Mouse (Mus musculus) fat pad, adult 2 months (tissue): ENCODE results near the gene Glrp1.

Experiments used
- DNase-seq: peaks from one replicate; pipeline ENCODE4 v3.0.0-alpha.2; 2011; ENCODE audit warnings: low read depth, low spot score; ENCODE audit errors: extremely low read depth

Glrp1 gene

DNA sequence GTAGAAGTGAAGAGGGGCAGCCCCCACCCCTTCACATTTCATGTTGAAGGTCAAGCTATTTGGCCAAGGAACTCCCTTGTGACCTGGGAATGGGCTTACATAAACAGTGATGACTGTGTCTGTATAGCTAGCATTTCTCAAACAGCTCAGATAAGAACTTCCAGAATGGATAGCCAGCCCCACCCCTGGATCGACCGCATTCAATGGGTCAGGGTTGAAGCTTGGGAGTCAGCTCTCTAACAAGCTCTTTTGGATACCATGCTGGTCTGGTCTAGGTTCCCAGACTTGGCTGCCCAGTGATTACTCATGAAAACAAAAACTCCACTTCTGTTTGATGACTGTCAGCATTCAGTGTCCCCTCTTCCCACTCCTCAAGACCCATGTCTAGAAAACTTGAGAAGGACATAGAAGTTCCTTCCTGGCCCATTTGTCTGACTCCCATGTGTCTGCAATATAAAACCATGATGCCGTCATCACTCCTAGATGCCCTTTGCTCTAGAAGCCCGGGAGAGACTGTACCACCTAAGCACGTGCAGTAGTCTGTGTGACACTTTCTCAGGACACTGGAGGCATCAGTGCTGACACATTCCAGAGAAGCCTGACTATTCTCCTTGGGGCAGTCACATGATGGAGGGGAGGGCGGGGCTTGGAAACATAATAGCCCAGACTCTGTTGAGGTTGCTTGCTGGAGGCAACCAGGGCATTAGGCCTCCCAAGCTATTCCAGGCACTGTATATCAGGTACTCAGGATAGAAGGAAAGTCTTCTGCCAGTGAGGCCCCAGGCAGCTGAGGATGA lies 45.6 kb downstream of the Glrp1 start:
- no peak for DNase-seq

DNA sequence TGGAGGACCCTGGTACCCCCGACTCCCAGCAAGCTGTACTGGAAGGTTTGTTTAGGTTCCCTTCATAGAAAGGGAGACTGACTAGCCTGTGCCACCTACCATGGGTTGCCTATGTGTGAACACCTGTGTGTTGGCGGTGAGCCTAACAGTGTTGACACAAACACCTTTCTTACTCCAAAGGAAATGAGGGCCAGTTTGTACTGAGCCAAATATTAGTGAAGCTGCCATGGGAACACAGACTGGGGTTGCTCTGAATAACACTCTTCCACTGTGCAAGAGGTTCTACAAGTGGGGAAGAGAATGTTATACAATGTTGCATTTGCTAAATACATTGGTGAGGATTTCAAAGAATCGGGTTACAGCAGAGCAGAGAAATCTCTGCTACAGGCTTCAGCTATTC lies 46.6 kb downstream of the Glrp1 start:
- no peak for DNase-seq

DNA sequence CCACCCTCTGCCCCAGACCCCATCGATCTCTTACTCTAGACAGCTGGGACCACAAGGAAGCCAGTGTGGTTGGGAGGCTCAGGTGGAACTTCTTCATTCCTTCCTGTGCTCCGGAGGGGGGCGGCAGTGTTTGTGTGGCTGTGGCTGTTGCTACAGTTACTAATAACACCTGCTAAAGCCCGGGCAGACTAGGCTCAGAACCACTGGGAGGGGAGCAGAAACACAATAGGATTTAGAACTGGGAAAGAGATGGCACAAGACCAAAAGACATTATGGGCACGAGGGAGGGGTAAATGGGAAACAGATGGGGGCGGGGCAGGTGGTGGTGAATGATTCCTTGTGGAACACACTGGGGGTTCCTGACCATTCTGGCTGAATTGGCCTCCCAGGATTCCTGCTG lies 47.4 kb downstream of the Glrp1 start:
- DNase-seq: no peak

DNA sequence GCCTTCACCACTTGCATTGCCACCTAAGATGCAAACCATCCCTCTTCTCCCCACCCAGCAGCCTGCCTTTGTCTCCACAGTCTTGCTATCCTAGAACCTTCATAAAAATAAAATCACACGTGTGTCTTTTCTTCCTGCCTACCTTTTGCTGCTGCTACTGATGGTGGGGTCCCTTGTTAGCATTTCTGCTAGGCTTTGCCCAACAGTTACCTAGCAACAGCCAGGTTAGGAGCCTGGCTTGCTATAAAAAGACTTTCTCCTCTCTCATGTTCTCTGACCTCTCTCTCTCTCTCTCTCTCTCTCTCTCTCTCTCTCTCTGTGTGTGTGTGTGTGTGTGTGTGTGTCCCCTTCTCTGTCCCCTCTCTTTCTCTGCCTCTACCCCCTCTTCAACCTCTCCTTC lies 48.8 kb downstream of the Glrp1 start:
- no peak for DNase-seq

DNA sequence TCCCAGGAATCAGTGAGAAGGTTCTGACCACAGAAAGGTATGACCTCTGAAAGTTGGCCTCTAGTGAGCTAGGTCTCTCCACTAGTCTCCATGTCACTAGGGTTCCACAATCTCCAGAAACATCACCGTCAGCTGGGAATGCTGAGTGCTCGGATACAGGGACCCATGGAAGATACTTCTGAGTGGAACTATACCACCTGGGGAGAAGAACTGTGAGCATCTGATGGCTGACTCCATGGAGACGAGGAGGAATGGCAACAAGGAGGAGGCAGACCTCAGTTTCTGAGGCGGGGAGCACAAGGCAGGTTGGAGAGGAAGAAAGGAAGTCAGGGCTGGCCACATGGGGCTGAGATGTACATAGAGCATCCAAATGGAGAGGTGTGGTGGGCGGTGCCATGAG lies 50.2 kb downstream of the Glrp1 start:
- DNase-seq: no peak

DNA sequence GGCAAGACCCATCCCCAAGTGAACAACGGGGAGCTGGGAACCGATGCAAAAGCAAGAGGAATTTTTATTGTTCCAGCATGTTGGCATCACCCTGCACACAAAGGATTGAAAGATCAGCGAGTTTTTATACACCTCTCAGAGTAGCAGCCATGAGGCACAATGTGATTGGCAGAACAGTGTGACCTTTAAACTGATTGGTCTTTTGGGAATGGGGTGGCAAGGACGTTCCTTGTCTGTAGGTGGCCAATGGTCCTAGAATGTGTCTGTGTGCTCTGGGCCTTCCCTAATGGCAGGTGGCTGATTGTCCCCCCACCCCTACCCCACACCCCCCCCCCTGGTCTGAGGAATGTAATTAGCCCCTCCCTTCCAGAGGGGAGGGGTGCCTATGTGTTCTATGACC lies 50.7 kb downstream of the Glrp1 start:
- no peak for DNase-seq

DNA sequence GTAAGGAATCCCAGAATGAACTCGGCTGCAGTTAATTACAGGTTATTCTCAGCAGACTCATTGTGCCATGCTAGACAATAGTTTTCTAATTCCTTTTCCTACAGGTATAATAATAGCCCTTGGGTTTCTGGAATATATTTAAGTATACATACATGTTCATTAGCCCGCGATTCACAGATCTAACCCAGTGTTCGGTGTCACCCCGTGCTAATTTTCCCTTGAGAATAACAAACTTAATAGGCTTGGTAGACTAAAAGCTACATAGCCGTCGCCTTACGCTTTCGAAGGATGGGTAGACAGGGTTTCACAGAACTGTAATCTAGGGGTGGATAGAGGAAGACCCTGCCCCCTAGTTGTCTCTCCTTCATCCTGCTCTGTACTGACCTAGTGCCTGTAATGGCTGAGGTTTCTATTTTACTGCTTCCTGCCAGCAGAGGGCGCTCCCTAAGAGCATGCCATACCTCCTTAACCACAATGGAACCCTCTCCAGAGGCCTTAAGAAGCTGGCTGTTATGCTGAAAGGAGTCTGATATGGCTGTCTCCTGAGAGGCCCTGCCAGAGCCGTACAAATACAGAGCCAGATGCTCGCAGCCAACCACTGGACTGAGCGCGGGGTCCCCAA lies 53.3 kb downstream of the Glrp1 start:
- no peak for DNase-seq

DNA sequence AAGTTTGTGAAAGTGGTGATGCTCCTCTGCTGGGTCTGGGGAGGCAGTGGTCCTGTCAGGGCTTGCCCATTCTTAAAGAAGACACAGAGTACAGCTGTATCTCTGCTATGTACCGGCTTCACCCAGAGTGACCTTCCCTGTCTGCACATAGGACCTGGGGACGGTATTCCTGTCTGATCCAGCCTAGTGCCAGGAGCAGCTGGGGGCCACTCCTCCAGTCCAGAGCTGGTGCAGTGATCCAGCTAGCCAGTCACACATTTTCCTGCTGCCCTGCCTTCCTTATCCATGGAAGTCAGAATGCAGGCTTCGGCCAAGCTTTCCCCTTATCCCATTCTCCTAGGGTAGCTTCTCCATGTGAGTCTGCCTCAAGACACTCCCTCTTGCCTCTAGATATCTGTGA lies 54.1 kb downstream of the Glrp1 start:
- DNase-seq: no peak

DNA sequence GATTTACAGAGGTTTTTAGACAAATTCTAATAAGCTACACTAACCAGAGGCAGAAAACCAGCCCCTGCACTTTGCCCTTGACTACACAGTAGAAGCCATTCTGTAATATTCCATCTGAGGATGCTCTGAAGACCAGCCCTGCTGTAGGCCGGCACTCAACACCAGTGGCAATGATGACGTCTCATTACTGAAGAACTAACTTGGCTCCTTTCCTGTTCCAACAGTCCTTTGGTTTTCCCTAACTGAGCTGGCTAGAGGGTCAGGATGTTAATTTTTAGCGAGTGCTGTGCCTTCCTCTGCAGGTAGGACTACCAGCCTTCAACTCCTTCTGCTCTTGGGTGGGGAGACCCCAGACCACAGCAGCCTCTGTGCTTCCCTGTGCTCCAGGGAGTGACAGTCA lies 55.2 kb downstream of the Glrp1 start:
- DNase-seq: no peak

DNA sequence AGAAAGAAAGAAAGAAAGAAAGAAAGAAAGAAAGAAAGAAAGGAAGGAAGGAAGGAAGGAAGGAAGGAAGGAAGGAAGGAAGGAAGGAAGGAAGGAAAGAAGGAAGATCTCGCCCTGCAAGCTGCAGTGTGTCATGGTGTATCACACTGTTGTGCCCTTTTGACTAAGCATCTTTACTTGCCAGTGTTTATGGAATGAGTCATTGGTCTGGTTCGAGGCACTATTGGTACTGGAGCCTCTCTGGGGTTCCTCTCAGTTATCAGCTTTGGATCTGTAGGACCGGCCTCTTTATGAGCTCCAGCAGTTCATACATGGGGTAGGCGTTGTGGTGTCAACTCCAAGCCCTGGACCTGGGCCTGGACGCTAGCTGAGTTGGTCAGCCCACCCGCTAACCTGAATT lies 57.7 kb downstream of the Glrp1 start:
- no peak for DNase-seq

DNA sequence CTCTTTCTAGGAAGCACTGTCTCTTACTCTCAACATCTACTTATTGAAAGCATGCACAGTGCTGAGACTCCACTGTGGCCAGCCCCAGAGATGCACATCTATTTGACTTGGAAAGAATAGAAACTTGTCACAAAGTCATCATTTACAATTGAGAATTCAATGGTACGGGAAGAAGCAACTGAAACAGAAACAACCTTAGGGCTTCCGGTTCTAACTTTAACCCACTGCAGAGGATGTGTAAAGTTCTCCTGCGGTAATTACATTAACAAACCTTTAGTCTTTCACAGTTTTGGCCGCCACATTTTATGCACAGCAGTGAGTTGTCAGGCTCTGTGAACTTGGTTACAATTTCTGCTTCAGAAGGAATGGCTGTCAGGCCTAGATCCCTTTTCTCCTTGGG lies 59.2 kb downstream of the Glrp1 start:
- DNase-seq: no peak
